Mouse (Mus musculus): ENCODE data around the gene Ccdc60.

- TF ChIP-seq GATA1 (IDR thresholded peaks at IDR 0.05; ENCODE audit: low read length) = no peak
- TF ChIP-seq TAL1 (IDR thresholded peaks at IDR 0.05; ENCODE audit: low read length) = no peak
These were observed 60.4 kb downstream of the Ccdc60 start for GRCm38 (mm10) chr5:116228414-116228813.

Data from erythroblast, embryonic 14.5 days (primary cell).